21 mouse cellular contexts compared by ENCODE assay signal in the genomic region with DNA sequence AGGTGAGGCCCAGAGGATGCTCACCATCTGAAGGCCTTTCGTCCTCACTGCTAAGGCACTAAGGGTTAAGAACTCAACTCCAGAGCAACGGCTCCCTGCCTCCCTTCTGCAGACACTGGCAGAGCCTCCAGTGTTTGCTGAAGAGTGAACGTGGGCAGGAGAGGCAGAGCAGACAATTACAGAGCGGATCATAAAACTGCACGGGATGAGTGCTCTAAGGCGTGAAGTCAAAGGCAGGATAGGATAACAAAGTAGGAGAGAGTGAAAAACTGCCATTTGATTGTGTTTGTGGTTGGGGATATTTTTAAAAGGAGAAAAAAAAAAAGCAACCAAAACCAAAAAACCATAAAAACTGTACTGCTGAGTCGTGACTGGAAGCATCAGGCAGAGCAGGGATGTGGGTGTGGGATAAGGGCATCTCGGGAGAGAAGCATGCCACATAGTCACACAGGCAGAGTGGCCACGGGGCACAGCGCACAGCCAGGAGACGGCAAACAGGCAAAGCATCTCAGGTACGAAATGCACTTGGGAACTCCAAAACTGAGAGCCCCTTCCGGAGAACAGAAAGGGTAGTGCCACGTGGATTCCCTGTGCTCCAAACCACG. TPM values are rescaled to one million over a fixed set of nuclear protein-coding genes. Genes with fewer than 3 reads are reported as not detected.
DNase-seq lines count a peak whose midpoint lies in the region; ATAC-seq and TF ChIP-seq lines count a peak whose summit lies in the region.
"Had no signal": no experiment of that assay in that cellular context is flagged by ENCODE, and none has a peak within 500 bp of the region (broad histone marks: within the 10 kb centered on the region; RNA-seq: fewer than 3 reads in every experiment).

No protein-coding gene starts in this region.

- 0 out of 2 replicates have a peak, but pooled peaks have one; percentile 21 for ATAC-seq in neural tube, embryonic 13.5 days (ENCODE audit: low read depth)
- no peak for ATAC-seq in neural tube, embryonic 15.5 days (ENCODE audit: low FRiP score)
- ATAC-seq: forebrain, embryonic 16.5 days had no signal

- no peaks in the 10 kb centered on the region for H3K9me3 ChIP-seq in neural tube, embryonic 13.5 days
- H3K9me3 ChIP-seq in neural tube, embryonic 15.5 days (replicated peaks): no peaks in the 10 kb centered on the region
- H3K9me3 ChIP-seq: embryonic facial prominence, embryonic 15.5 days had no signal

- no peak overlapping the region for H3K4me3 ChIP-seq in gastrocnemius, adult 2 months
- no peak overlapping the region for H3K4me3 ChIP-seq in neural tube, embryonic 13.5 days
- H3K4me3 ChIP-seq in neural tube, embryonic 15.5 days (replicated peaks): no peak overlapping the region
- H3K4me3 ChIP-seq in olfactory bulb, adult 2 months (ENCODE audit: insufficient read depth, low read depth, low read length): no peak overlapping the region
- H3K4me3 ChIP-seq: embryonic facial prominence, embryonic 15.5 days; heart, adult 2 months had no signal

- peak; percentile 1 for DNase-seq in gastrocnemius, postnatal 14 days
- DNase-seq in gastrocnemius, adult 2 months: no peak
- DNase-seq in layer of hippocampus, adult 18-20 months (ENCODE audit: low spot score in 2 of 2): peak; percentile 20 to 39
- no peak for DNase-seq in layer of hippocampus, adult 9-10 months (ENCODE audit: low spot score)
- no peak for DNase-seq in heart, postnatal 36 days
- DNase-seq: adrenal gland, postnatal 36 days; cerebellum, adult 2 months; cerebellum, postnatal 36 days; gastrocnemius, postnatal 25 days; heart, adult 2 months; heart, postnatal 4 days; lung, adult 18-20 months; lung, postnatal 14 days; spleen, adult 18-20 months had no signal

- 0 out of 2 replicates have a peak overlapping the region, but pooled peaks have one; percentile 31 for H3K9ac ChIP-seq in neural tube, embryonic 13.5 days
- H3K9ac ChIP-seq in neural tube, embryonic 15.5 days (replicated peaks): no peak overlapping the region
- H3K9ac ChIP-seq: embryonic facial prominence, embryonic 15.5 days had no signal

- no peaks in the 10 kb centered on the region for H3K27me3 ChIP-seq in neural tube, embryonic 13.5 days
- no peaks in the 10 kb centered on the region for H3K27me3 ChIP-seq in neural tube, embryonic 15.5 days (replicated peaks)
- H3K27me3 ChIP-seq: CH12.LX; embryonic facial prominence, embryonic 15.5 days had no signal

- WGBS in neural tube, embryonic 13.5 days: 44% methylated on average over 15 of the region's 15 CpGs
- 36% methylated on average over 15 of the region's 15 CpGs for WGBS in neural tube, embryonic 15.5 days
- 39% methylated on average over 15 of the region's 15 CpGs for WGBS in olfactory bulb, adult 2 months

- peaks cover 48% of the 10 kb centered on the region for H3K4me1 ChIP-seq in neural tube, embryonic 13.5 days (replicated peaks)
- peaks cover 27% of the 10 kb centered on the region for H3K4me1 ChIP-seq in neural tube, embryonic 15.5 days
- H3K4me1 ChIP-seq in olfactory bulb, adult 2 months (ENCODE audit: control insufficient read depth, insufficient read depth, low read length): peaks cover 49% of the 10 kb centered on the region

- intact Hi-C loops in gastrocnemius, postnatal 14 days (cut with DNase I; ENCODE audit: low total_unique reads): no loop called here
- intact Hi-C loops in gastrocnemius, adult 2 months (cut with DNase I): no loop called here
- intact Hi-C loops in heart, postnatal 36 days (cut with DNase I): no loop called here

- no peak for TF ChIP-seq CTCF in gastrocnemius, adult 2 months (IDR thresholded peaks at IDR 0.05)
- no peak for TF ChIP-seq CTCF in olfactory bulb, adult 2 months (IDR thresholded peaks at IDR 0.05; ENCODE audit: insufficient read depth, low read depth, low read length)

- H3K4me2 ChIP-seq in neural tube, embryonic 13.5 days: no peak overlapping the region
- no peak overlapping the region for H3K4me2 ChIP-seq in neural tube, embryonic 15.5 days
- H3K4me2 ChIP-seq: embryonic facial prominence, embryonic 15.5 days; liver, embryonic 11.5 days had no signal

- no peak overlapping the region for H3K27ac ChIP-seq in gastrocnemius, adult 2 months
- peak overlapping the region; percentile 72 for H3K27ac ChIP-seq in neural tube, embryonic 13.5 days (replicated peaks)
- no peak overlapping the region; the same call in 1 of the 2 replicates for H3K27ac ChIP-seq in neural tube, embryonic 15.5 days (replicated peaks)
- peak overlapping the region; percentile 81 for H3K27ac ChIP-seq in olfactory bulb, adult 2 months (ENCODE audit: insufficient read depth, low read depth, low read length)
- H3K27ac ChIP-seq: embryonic facial prominence, embryonic 15.5 days had no signal

- 0 out of 2 replicates have a peak, but pooled peaks have one; percentile 17 for TF ChIP-seq POLR2A in olfactory bulb, adult 2 months (IDR thresholded peaks at IDR 0.05; ENCODE audit: insufficient read depth, low read depth, low read length)

- H3K36me3 ChIP-seq in neural tube, embryonic 13.5 days: no peaks in the 10 kb centered on the region
- H3K36me3 ChIP-seq in neural tube, embryonic 15.5 days: no peaks in the 10 kb centered on the region

RNA-seq across cellular contexts. Expression of a gene that starts 33.0 kb away (rescaled TPM):
- total RNA-seq in gastrocnemius, postnatal 14 days (2021): 1 to 10 TPM; 5.6 to 5.9 TPM
- 1 to 10 TPM; 3.3 to 3.4 TPM for total RNA-seq in gastrocnemius, adult 2 months (2021)
- 1 to 10 TPM; 5.8 to 5.9 TPM for total RNA-seq in layer of hippocampus, adult 18-20 months (2021)
- 6.9 and 7.4 TPM in 2 replicates for polyA plus RNA-seq in neural tube, embryonic 13.5 days (2015; fragmentation: Nextera tagmentation; extraction: Ambion mirVana)
- polyA plus RNA-seq in neural tube, embryonic 15.5 days (2015; fragmentation: Nextera tagmentation; extraction: Ambion mirVana): 4.2 and 6.5 TPM in 2 replicates
- not detected in 2 replicates for polyA plus RNA-seq in olfactory bulb, adult 2 months (2012; ENCODE audit: insufficient read depth, insufficient read length, low replicate concordance, missing spikeins)
- total RNA-seq in heart, postnatal 36 days (2021): 10 to 100 TPM in 1 of 2 experiments, 1 to 10 TPM in 1; 10.0 to 10.8 TPM

RNA-seq across cellular contexts. Expression of a gene that starts 33.5 kb away (rescaled TPM):
- 10 to 100 TPM; 87.1 to 94.8 TPM for total RNA-seq in gastrocnemius, postnatal 14 days (2021)
- 10 to 100 TPM; 83.4 to 85.5 TPM for total RNA-seq in gastrocnemius, adult 2 months (2021)
- total RNA-seq in layer of hippocampus, adult 18-20 months (2021): 10 to 100 TPM; 64.6 to 69.8 TPM
- 94.7 and 109 TPM in 2 replicates for polyA plus RNA-seq in neural tube, embryonic 13.5 days (2015; fragmentation: Nextera tagmentation; extraction: Ambion mirVana)
- polyA plus RNA-seq in neural tube, embryonic 15.5 days (2015; fragmentation: Nextera tagmentation; extraction: Ambion mirVana): 106 and 112 TPM in 2 replicates
- not detected in 2 replicates for polyA plus RNA-seq in olfactory bulb, adult 2 months (2012; ENCODE audit: insufficient read depth, insufficient read length, low replicate concordance, missing spikeins)
- 10 to 100 TPM; 69.4 to 72.8 TPM for total RNA-seq in heart, postnatal 36 days (2021)

Comparison
In these comparisons a context has a peak if more than half of its experiments do, and no peak if none do; other contexts are left out.
1. DNase-seq: peak in gastrocnemius, postnatal 14 days (single experiment) and layer of hippocampus, adult 18-20 months (2 of 2); none in gastrocnemius, adult 2 months (single experiment), layer of hippocampus, adult 9-10 months (single experiment) and heart, postnatal 36 days (0 of 2).
2. H3K27ac ChIP-seq: peak in neural tube, embryonic 13.5 days (single experiment) and olfactory bulb, adult 2 months (single experiment); none in gastrocnemius, adult 2 months (single experiment) and neural tube, embryonic 15.5 days (single experiment).